Mouse (Mus musculus): ENCODE data around the gene Dhdh.

DNA sequence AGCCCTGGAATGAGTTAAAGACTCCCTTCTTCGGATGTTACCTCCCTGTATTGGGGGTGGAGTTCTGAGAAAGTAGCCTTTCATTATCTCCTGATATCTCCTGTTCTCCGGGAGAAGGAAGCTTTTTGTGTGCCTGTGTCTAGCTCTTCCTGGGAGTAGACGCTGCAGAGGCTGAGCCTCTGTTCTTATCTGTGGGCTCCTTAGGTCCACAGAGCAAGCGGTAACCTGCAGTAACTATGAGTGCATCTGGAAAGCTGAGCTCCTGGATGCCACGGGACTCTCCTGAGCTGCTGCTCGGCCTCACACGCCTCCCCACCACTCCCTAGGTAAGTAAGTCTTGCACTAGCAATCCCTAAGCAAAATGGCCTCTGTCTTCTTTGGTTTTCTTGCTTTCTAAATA, 2.4 kb downstream of the Dhdh start:
- TF ChIP-seq FLI1 (IDR thresholded peaks at IDR 0.05; ENCODE audit: low read length) (no peak), GATA1 (IDR thresholded peaks at IDR 0.05; ENCODE audit: borderline replicate concordance, low read length) (no peak)
